Mouse (Mus musculus) bone marrow macrophage, adult 2 months (primary cell): ENCODE data around the gene Kcnma1.

Experiments used
- CTCF ChIP-seq: IDR thresholded peaks from 2 replicates; pipeline ENCODE4 v1.5.1; 2012; ENCODE audit warnings: low read depth, mild to moderate bottlenecking, low read length, moderate library complexity
- POLR2A ChIP-seq: IDR thresholded peaks from 2 replicates; pipeline ENCODE4 v1.6.1; 2012; ENCODE audit warnings: mild to moderate bottlenecking, low read depth, low read length, borderline replicate concordance

- TF ChIP-seq POLR2A (no peak), CTCF (no peak)
Observed at GRCm38 (mm10) chr14:24014391-24014790, at the start of gene Kcnma1.
